Mouse (Mus musculus) embryonic facial prominence, embryonic 12.5 days (tissue): ENCODE results near the gene Cdh13. TPM values are rescaled to one million over a fixed set of nuclear protein-coding genes. Genes with fewer than 3 reads are reported as not detected.

Source experiments
- ATAC-seq: fragments of 200-750 bp; cut with Nextera tagmentation; 2 replicates; pipeline ENCODE4 v1.8.0; 2017; ENCODE audit not compliant: insufficient number of reproducible peaks, insufficient read depth, low FRiP score, low TSS enrichment
- H3K27ac ChIP-seq: fragments of 300-500 bp; sonication (generic); 2 replicates; pipeline ENCODE4 v1.5.1; 2016; ENCODE audit warnings: mild to moderate bottlenecking
- H3K27me3 ChIP-seq: fragments of 300-500 bp; sonication (generic); 2 replicates; pipeline ENCODE4 v1.6.1; 2016; ENCODE audit warnings: mild to moderate bottlenecking, moderate library complexity
- H3K36me3 ChIP-seq: fragments of 300-500 bp; sonication (generic); 2 replicates; pipeline ENCODE4 v1.6.1; 2016; ENCODE audit warnings: mild to moderate bottlenecking
- H3K4me1 ChIP-seq: fragments of 300-500 bp; sonication (generic); 2 replicates; pipeline ENCODE4 v1.6.1; 2016
- H3K4me2 ChIP-seq: fragments of 300-500 bp; sonication (generic); replicated peaks from 2 replicates; pipeline ENCODE4 v1.6.1; 2016; ENCODE audit warnings: mild to moderate bottlenecking, moderate library complexity
- H3K4me3 ChIP-seq: fragments of 300-500 bp; sonication (generic); 2 replicates; pipeline ENCODE4 v1.5.1; 2016; ENCODE audit warnings: mild to moderate bottlenecking
- H3K9ac ChIP-seq: fragments of 300-500 bp; sonication (generic); 2 replicates; pipeline ENCODE4 v1.6.1; 2016; ENCODE audit warnings: mild to moderate bottlenecking, moderate library complexity
- H3K9me3 ChIP-seq: fragments of 300-500 bp; sonication (generic); 2 replicates; pipeline ENCODE4 v1.6.1; 2016; ENCODE audit warnings: mild to moderate bottlenecking, moderate library complexity
- WGBS: fragments of 180-500 bp; shearing (Covaris S2); methylation state at CpG from one replicate; pipeline ENCODE4 v1.1.7; 2016; 5-methylcytosine and 5-hydroxymethylcytosine counted together
- polyA plus RNA-seq: library from polyadenylated mRNA; unstranded; fragments of >200 nt; fragmentation: Nextera tagmentation; extraction: Ambion mirVana; gene quantifications from 2 replicates; pipeline ENCODE4 v1.2.1, GENCODE M21; 2016

Gene Cdh13
- polyA plus RNA-seq, 1 experiment from 2014 or later = 10.6 TPM

GRCm38 (mm10) chr8:118596816-118597215, 313.3 kb downstream of the Cdh13 start:
- H3K36me3 ChIP-seq = no peaks in the 10 kb centered on the region
- WGBS = 80% methylated on average over 8 of the region's 8 CpGs
- no peak for ATAC-seq
- no peak overlapping the region for H3K9ac ChIP-seq
- H3K27ac ChIP-seq = no peak overlapping the region
- peaks cover 5% of the 10 kb centered on the region; the same call in 1 of the 2 replicates for H3K9me3 ChIP-seq
- H3K4me1 ChIP-seq = no peaks in the 10 kb centered on the region
- no peaks in the 10 kb centered on the region for H3K27me3 ChIP-seq
- H3K4me2 ChIP-seq = no peak overlapping the region
- H3K4me3 ChIP-seq = no peak overlapping the region

- Histone ChIP-seq H3K4me3 (no peak overlapping the region), H3K27ac (no peak overlapping the region), H3K27me3 (no peaks in the 10 kb centered on the region), H3K9ac (no peak overlapping the region), H3K9me3 (no peaks in the 10 kb centered on the region), H3K36me3 (no peaks in the 10 kb centered on the region), H3K4me2 (no peak overlapping the region), H3K4me1 (no peaks in the 10 kb centered on the region)
- no peak for ATAC-seq
- WGBS = 82% methylated on average over 8 of the region's 8 CpGs
Observed at GRCm38 (mm10) chr8:118601376-118601775, 317.8 kb downstream of the Cdh13 start.

DNA sequence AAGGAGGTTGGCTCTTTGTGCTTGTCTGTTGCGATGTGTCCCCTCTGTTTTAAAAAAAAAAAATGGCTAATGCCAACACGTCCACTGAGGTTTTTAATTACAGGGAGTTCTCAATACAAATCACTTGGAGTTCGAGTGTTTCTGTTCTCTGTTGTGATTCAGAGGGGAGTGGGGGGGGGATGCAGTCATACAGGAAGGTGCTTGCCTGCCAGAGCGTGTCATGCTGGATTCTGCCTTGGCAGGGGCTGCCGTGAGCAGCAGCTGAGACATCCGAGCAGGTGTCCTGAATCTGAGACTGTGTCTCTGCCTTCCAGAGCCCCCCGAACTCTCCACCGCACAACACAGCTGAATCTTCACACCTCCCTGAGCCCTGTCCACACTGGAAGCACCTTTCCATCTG, 318.5 kb downstream of the Cdh13 start:
- Histone ChIP-seq H3K36me3 (no peaks in the 10 kb centered on the region), H3K9me3 (no peaks in the 10 kb centered on the region), H3K27ac (no peak overlapping the region), H3K4me1 (no peaks in the 10 kb centered on the region), H3K4me3 (no peak overlapping the region), H3K4me2 (no peak overlapping the region), H3K27me3 (no peaks in the 10 kb centered on the region), H3K9ac (no peak overlapping the region)
- ATAC-seq = no peak
- WGBS = 71% methylated on average over 8 of the region's 8 CpGs

GRCm38 (mm10) chr8:118611551-118611950, 328.0 kb downstream of the Cdh13 start:
- Histone ChIP-seq H3K9ac (no peak overlapping the region), H3K36me3 (no peaks in the 10 kb centered on the region), H3K27ac (no peak overlapping the region), H3K4me1 (no peaks in the 10 kb centered on the region), H3K9me3 (no peaks in the 10 kb centered on the region), H3K4me3 (no peak overlapping the region), H3K4me2 (no peak overlapping the region), H3K27me3 (no peaks in the 10 kb centered on the region)
- WGBS = 86% methylated on average over 10 of the region's 10 CpGs
- no peak for ATAC-seq

GRCm38 (mm10) chr8:118618195-118618594, 334.7 kb downstream of the Cdh13 start:
- Histone ChIP-seq H3K9ac (no peak overlapping the region), H3K27me3 (no peaks in the 10 kb centered on the region), H3K4me1 (no peaks in the 10 kb centered on the region), H3K4me3 (no peak overlapping the region), H3K4me2 (no peak overlapping the region), H3K27ac (no peak overlapping the region), H3K36me3 (no peaks in the 10 kb centered on the region), H3K9me3 (no peaks in the 10 kb centered on the region)
- ATAC-seq = no peak
- 93% methylated on average over 10 of the region's 10 CpGs for WGBS

GRCm38 (mm10) chr8:118626425-118626824, 342.9 kb downstream of the Cdh13 start:
- no peak for ATAC-seq
- WGBS = 87% methylated on average over 5 of the region's 5 CpGs
- H3K4me1 ChIP-seq = no peaks in the 10 kb centered on the region
- no peaks in the 10 kb centered on the region for H3K36me3 ChIP-seq
- H3K4me3 ChIP-seq = no peak overlapping the region
- no peaks in the 10 kb centered on the region for H3K27me3 ChIP-seq
- no peak overlapping the region for H3K9ac ChIP-seq
- no peak overlapping the region for H3K27ac ChIP-seq
- H3K9me3 ChIP-seq = no peaks in the 10 kb centered on the region
- H3K4me2 ChIP-seq = no peak overlapping the region

DNA sequence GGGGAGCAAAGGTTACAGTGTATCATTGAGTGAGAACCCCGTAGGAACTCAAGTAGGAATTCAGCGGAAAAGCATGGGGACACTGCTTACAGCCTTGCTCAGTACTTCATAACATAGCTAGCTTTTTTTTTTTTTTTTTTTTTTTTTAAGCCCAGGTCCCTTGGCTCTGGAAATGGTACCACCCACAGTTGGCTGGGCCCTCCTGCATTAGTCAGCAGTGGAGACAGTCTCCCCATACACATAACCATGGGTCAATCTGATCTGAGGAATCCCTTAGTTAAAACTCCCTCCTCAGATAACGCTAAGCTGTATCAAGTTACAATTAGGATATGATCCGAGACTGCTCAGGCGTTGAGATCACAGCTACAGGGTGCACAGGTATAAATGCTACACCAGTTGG, 344.2 kb downstream of the Cdh13 start:
- Histone ChIP-seq H3K27me3 (no peaks in the 10 kb centered on the region), H3K9me3 (no peaks in the 10 kb centered on the region), H3K4me3 (no peak overlapping the region), H3K27ac (no peak overlapping the region), H3K36me3 (no peaks in the 10 kb centered on the region), H3K9ac (no peak overlapping the region), H3K4me1 (no peaks in the 10 kb centered on the region), H3K4me2 (no peak overlapping the region)
- WGBS = 73% methylated on average over 5 of the region's 5 CpGs
- no peak for ATAC-seq

DNA sequence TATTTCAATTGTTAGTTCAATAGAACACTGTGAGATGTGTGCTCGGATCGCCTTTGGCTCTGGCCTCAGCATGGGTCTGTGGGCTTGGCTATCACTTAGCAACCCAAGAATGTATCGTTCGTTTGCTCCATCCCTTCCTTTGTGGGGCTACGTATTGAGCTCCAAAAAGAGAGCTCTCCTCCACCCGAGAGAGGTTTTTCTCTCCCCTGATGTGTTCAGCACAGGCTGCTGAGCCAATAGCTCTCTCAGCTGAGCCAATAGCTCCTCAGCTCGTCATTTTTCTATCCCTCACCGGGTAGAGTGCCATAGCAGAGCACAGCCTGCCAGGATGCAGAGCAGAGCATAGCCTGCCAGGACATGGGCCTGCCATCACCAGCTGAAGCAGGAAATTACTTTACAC, 345.2 kb downstream of the Cdh13 start:
- Histone ChIP-seq H3K36me3 (no peaks in the 10 kb centered on the region), H3K4me2 (no peak overlapping the region), H3K27ac (no peak overlapping the region), H3K27me3 (no peaks in the 10 kb centered on the region), H3K4me3 (no peak overlapping the region), H3K9me3 (no peaks in the 10 kb centered on the region), H3K4me1 (no peaks in the 10 kb centered on the region), H3K9ac (no peak overlapping the region)
- ATAC-seq = no peak
- WGBS = 72% methylated on average over 8 of the region's 8 CpGs

DNA sequence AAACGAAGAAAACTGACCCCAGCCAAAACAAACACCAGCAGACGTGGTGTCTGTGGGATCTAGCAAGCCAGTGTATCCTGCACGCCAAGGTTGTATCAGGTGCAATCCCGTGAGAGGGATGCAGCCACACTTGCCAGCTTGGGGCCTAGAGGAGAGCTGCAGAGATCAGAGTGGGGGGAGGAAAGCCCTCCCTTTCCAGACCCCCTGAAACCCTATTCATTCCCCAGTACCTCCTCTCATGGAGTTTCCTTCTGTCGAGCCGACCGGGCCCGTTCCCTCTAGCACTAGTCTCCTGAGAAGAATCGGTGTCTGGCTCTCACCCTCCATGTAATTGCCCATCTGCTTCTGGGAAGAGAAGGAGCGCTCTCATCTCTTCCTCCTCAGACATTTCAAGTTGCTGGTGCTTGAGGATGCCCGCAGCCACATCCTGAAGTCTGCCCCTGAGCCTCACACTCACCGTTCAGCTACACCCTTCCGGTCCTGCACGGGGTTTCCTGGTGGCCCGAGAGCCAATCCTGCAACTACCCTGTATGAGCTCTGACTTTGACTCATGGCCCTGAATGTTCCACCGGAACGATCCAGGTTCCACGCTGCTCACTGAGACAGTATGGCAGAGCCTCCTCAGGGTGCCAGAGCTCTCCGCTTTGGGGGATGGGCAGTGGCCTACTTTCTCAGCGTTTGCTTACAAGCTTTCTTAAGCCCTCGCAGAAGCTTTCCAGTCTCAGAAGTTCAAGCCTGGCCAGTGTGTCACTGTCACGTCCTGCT, 351.9 kb downstream of the Cdh13 start:
- ATAC-seq = no peak
- Histone ChIP-seq H3K27me3 (no peaks in the 10 kb centered on the region), H3K27ac (no peak overlapping the region), H3K4me2 (no peak overlapping the region), H3K9ac (no peak overlapping the region), H3K4me3 (no peak overlapping the region), H3K36me3 (no peaks in the 10 kb centered on the region), H3K9me3 (no peaks in the 10 kb centered on the region), H3K4me1 (peaks cover 7% of the 10 kb centered on the region; the same call in 1 of the 2 replicates)
- 66% methylated on average over 22 of the region's 22 CpGs for WGBS

GRCm38 (mm10) chr8:118639606-118640005, 356.1 kb downstream of the Cdh13 start:
- 86% methylated on average over 8 of the region's 8 CpGs for WGBS
- Histone ChIP-seq H3K4me3 (no peak overlapping the region), H3K27me3 (no peaks in the 10 kb centered on the region)

GRCm38 (mm10) chr8:118641799-118642198, 358.3 kb downstream of the Cdh13 start:
- Histone ChIP-seq H3K9ac (no peak overlapping the region), H3K9me3 (no peaks in the 10 kb centered on the region), H3K4me1 (no peaks in the 10 kb centered on the region), H3K27ac (no peak overlapping the region), H3K4me2 (no peak overlapping the region), H3K4me3 (no peak overlapping the region), H3K27me3 (no peaks in the 10 kb centered on the region), H3K36me3 (no peaks in the 10 kb centered on the region)
- ATAC-seq = no peak
- WGBS = 87% methylated on average over 4 of the region's 4 CpGs

More at GRCm38 (mm10) chr8:118639606-118640005, 356.1 kb downstream of the Cdh13 start:
- no peaks in the 10 kb centered on the region for H3K36me3 ChIP-seq
- H3K27ac ChIP-seq = no peak overlapping the region
- H3K4me1 ChIP-seq = peaks cover 7% of the 10 kb centered on the region; the same call in 1 of the 2 replicates
- H3K9ac ChIP-seq = no peak overlapping the region
- H3K9me3 ChIP-seq = no peaks in the 10 kb centered on the region
- no peak for ATAC-seq
- no peak overlapping the region for H3K4me2 ChIP-seq

DNA sequence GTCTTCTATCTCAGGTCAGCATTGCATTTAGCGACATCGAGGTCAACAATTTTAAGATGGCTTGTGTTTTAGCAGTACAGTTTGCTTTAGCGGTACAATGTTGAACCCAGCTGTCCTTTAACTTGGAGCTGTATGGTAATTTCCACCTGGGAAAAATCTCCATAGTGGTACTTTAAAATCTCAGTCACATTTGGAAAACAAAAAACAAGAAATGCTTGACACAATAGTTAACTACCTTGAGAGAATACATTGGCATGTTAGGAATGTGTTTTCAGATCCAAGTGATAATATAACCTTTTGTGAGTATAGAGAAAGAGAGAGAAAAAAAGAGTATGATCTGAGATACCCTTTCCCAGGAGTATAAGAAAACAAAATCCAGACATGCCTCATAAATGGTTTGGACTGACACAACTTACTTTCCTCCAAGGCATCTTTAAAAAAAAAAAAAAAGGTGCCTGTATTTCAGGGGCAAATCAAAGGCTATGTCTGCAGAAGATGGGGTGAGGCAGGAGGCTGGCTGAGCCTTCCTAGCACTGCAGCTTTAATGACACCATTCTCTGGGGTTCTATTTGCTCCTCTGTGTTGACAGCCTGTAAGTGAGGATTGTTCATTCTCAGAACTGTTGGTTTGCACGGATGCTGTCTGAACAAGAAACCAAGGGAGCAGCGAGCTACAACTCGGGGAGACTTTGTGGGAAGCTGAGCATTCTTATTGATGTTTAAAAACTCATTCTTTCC, 365.4 kb downstream of the Cdh13 start:
- Histone ChIP-seq H3K4me1 (peaks cover 1% of the 10 kb centered on the region; the same call in 1 of the 2 replicates), H3K27ac (no peak overlapping the region), H3K27me3 (no peaks in the 10 kb centered on the region), H3K9ac (no peak overlapping the region), H3K4me2 (no peak overlapping the region), H3K36me3 (no peaks in the 10 kb centered on the region), H3K4me3 (no peak overlapping the region), H3K9me3 (no peaks in the 10 kb centered on the region)
- WGBS = 74% methylated on average over 6 of the region's 6 CpGs
- no peak for ATAC-seq
